Mouse (Mus musculus) MEL (cell line): ENCODE measurements around the gene Lima1. TPM values are rescaled to one million over a fixed set of nuclear protein-coding genes. Genes with fewer than 3 reads are reported as not detected.
A peak's percentile ranks its signal among the peaks of the same experiment; 100 is the strongest.

Experiments used
- DNase-seq: peaks from one replicate; pipeline ENCODE4 v3.0.0; 2011; ENCODE audit warnings: low read depth, low spot score
- H3K27ac ChIP-seq: 2 replicates; pipeline ENCODE4 v1.5.1; 2012; ENCODE audit warnings: low read depth, mild to moderate bottlenecking, control low read depth, low read length, moderate library complexity; ENCODE audit not compliant: control insufficient read depth
- H3K27me3 ChIP-seq, 2 experiments: fragments of 150-350 bp in 1 of 2; sonication (generic) in 1 of 2; 2 replicates each; pipeline ENCODE4 v1.6.1; 2012; ENCODE audit warnings: low read length in 2 of 2, mild to moderate bottlenecking in 2 of 2, improper control_type of control experiment in 1 of 2, moderate library complexity in 1 of 2; ENCODE audit not compliant: insufficient read depth in 2 of 2, control insufficient read depth in 1 of 2
- H3K36me3 ChIP-seq, 2 experiments: 2 replicates each; pipeline ENCODE4 v1.6.1; 2012 to 2014; ENCODE audit warnings: low read length in 2 of 2, improper control_type of control experiment in 1 of 2, inconsistent platforms in 1 of 2, mild to moderate bottlenecking in 1 of 2; ENCODE audit not compliant: insufficient read depth in 2 of 2, control insufficient read depth in 1 of 2
- H3K4me1 ChIP-seq, 2 experiments: fragments of 150-350 bp in 1 of 2; sonication (generic) in 1 of 2; 2 replicates each; pipeline ENCODE4 v1.6.1; 2012; ENCODE audit warnings: low read length in 2 of 2, improper control_type of control experiment in 1 of 2, mild to moderate bottlenecking in 1 of 2; ENCODE audit not compliant: insufficient read depth in 2 of 2, control insufficient read depth in 1 of 2
- H3K4me3 ChIP-seq, 2 experiments: fragments of 150-350 bp in 1 of 2; sonication (generic) in 1 of 2; 2 replicates each; pipeline ENCODE4 v1.5.1; 2012; ENCODE audit warnings: low read depth in 2 of 2, low read length in 2 of 2, mild to moderate bottlenecking in 2 of 2, moderate library complexity in 2 of 2, control low read depth in 1 of 2, improper control_type of control experiment in 1 of 2; ENCODE audit not compliant: control insufficient read depth in 1 of 2, insufficient read depth in 1 of 2
- H3K79me2 ChIP-seq: 2 replicates; pipeline ENCODE4 v1.6.1; 2012; ENCODE audit warnings: mild to moderate bottlenecking, low read length, moderate library complexity; ENCODE audit not compliant: control insufficient read depth, poor library complexity, insufficient read depth
- H3K9ac ChIP-seq: 2 replicates; pipeline ENCODE4 v1.6.1; 2012; ENCODE audit warnings: low read depth, mild to moderate bottlenecking, control low read depth, low read length, moderate library complexity; ENCODE audit not compliant: control insufficient read depth, poor library complexity, severe bottlenecking
- H3K9me3 ChIP-seq: fragments of 150-350 bp; sonication (generic); replicated peaks from 2 replicates; pipeline ENCODE4 v1.6.1; 2012; ENCODE audit warnings: mild to moderate bottlenecking, low read length, improper control_type of control experiment, moderate library complexity; ENCODE audit not compliant: insufficient read depth
- BHLHE40 ChIP-seq: IDR thresholded peaks from 2 replicates; pipeline ENCODE4 v1.6.1; 2012; ENCODE audit warnings: low read depth, mild to moderate bottlenecking, inconsistent platforms, low read length, improper control_type of control experiment, borderline replicate concordance
- CHD1 ChIP-seq: IDR thresholded peaks from 2 replicates; pipeline ENCODE4 v1.6.1; 2012; ENCODE audit warnings: low read depth, mild to moderate bottlenecking, inconsistent platforms, low read length, improper control_type of control experiment
- CTCF ChIP-seq, 3 experiments: IDR thresholded peaks in 2 of 3; conservative IDR thresholded peaks in 1 of 3; 2 replicates each; pipeline ENCODE4 v1.5.1; 2011 to 2012; ENCODE audit warnings: low read length in 3 of 3, low read depth in 2 of 3, mild to moderate bottlenecking in 2 of 3, improper control_type of control experiment in 1 of 3, inconsistent platforms in 1 of 3, mixed read lengths in 1 of 3, moderate library complexity in 1 of 3; ENCODE audit not compliant: control insufficient read depth in 1 of 3, insufficient read depth in 1 of 3, poor library complexity in 1 of 3, severe bottlenecking in 1 of 3
- E2F4 ChIP-seq: IDR thresholded peaks from 2 replicates; pipeline ENCODE4 v1.6.1; 2011; ENCODE audit warnings: low read depth, low read length, improper control_type of control experiment, borderline replicate concordance
- EP300 ChIP-seq, 2 experiments: IDR thresholded peaks; 2 replicates each; pipeline ENCODE4 v1.6.1; 2011; ENCODE audit warnings: improper control_type of control experiment in 2 of 2, low read length in 2 of 2, low read depth in 1 of 2, mild to moderate bottlenecking in 1 of 2
- ETS1 ChIP-seq: IDR thresholded peaks from 2 replicates; pipeline ENCODE4 v1.6.1; 2012; ENCODE audit warnings: low read depth, mild to moderate bottlenecking, inconsistent platforms, low read length, improper control_type of control experiment, moderate library complexity
- GABPA ChIP-seq: IDR thresholded peaks from 2 replicates; pipeline ENCODE4 v1.6.1; 2012; ENCODE audit warnings: low read depth, mild to moderate bottlenecking, inconsistent platforms, low read length, improper control_type of control experiment, moderate library complexity
- HCFC1 ChIP-seq: IDR thresholded peaks from 2 replicates; pipeline ENCODE4 v1.6.1; 2012; ENCODE audit warnings: low read depth, mild to moderate bottlenecking, inconsistent platforms, low read length, improper control_type of control experiment, moderate library complexity
- MAFK ChIP-seq: IDR thresholded peaks from 2 replicates; pipeline ENCODE4 v1.6.1; 2011; ENCODE audit warnings: low read depth, mild to moderate bottlenecking, low read length, improper control_type of control experiment, borderline replicate concordance
- MAX ChIP-seq: IDR thresholded peaks from 2 replicates; pipeline ENCODE4 v1.6.1; 2011; ENCODE audit warnings: low read length, improper control_type of control experiment
- MXI1 ChIP-seq: IDR thresholded peaks from 2 replicates; pipeline ENCODE4 v1.6.1; 2011; ENCODE audit warnings: mild to moderate bottlenecking, low read depth, low read length, improper control_type of control experiment
- NRF1 ChIP-seq: IDR thresholded peaks from 2 replicates; pipeline ENCODE4 v1.6.1; 2014; ENCODE audit warnings: low read depth, mild to moderate bottlenecking, inconsistent platforms, low read length, improper control_type of control experiment, moderate library complexity; ENCODE audit not compliant: poor library complexity, insufficient read depth, severe bottlenecking
- POLR2AphosphoS2 ChIP-seq: IDR thresholded peaks from 2 replicates; pipeline ENCODE4 v1.6.1; 2011; ENCODE audit warnings: low read length, improper control_type of control experiment
- RAD21 ChIP-seq: IDR thresholded peaks from 2 replicates; pipeline ENCODE4 v1.6.1; 2011; ENCODE audit warnings: mild to moderate bottlenecking, low read depth, low read length, improper control_type of control experiment
- SMC3 ChIP-seq: IDR thresholded peaks from 2 replicates; pipeline ENCODE4 v1.6.1; 2011; ENCODE audit warnings: low read depth, low read length, improper control_type of control experiment
- TAL1 ChIP-seq: IDR thresholded peaks from 2 replicates; pipeline ENCODE4 v1.6.1; 2012; ENCODE audit warnings: mild to moderate bottlenecking, inconsistent platforms, low read length, moderate library complexity, mixed read lengths
- TCF12 ChIP-seq: IDR thresholded peaks from 2 replicates; pipeline ENCODE4 v1.6.1; 2014; ENCODE audit warnings: low read depth, mild to moderate bottlenecking, inconsistent platforms, low read length, improper control_type of control experiment, moderate library complexity
- UBTF ChIP-seq: IDR thresholded peaks from 2 replicates; pipeline ENCODE4 v1.6.1; 2012; ENCODE audit warnings: low read depth, mild to moderate bottlenecking, inconsistent platforms, low read length, improper control_type of control experiment, moderate library complexity, borderline replicate concordance; ENCODE audit not compliant: insufficient read depth
- USF2 ChIP-seq, 2 experiments: IDR thresholded peaks; 2 replicates each; pipeline ENCODE4 v1.6.1; 2011 to 2012; ENCODE audit warnings: improper control_type of control experiment in 2 of 2, low read length in 2 of 2, borderline replicate concordance in 1 of 2, inconsistent platforms in 1 of 2, low read depth in 1 of 2, mild to moderate bottlenecking in 1 of 2; ENCODE audit not compliant: insufficient read depth in 1 of 2
- ZC3H11A ChIP-seq: IDR thresholded peaks from 2 replicates; pipeline ENCODE4 v1.6.1; 2012; ENCODE audit warnings: low read depth, mild to moderate bottlenecking, inconsistent platforms, low read length, improper control_type of control experiment
- ZKSCAN1 ChIP-seq: IDR thresholded peaks from 2 replicates; pipeline ENCODE4 v1.6.1; 2012; ENCODE audit warnings: low read depth, mild to moderate bottlenecking, inconsistent platforms, low read length, improper control_type of control experiment, moderate library complexity
- ZNF384 ChIP-seq: IDR thresholded peaks from 2 replicates; pipeline ENCODE4 v1.6.1; 2012; ENCODE audit warnings: low read depth, mild to moderate bottlenecking, inconsistent platforms, low read length, improper control_type of control experiment
- polyA plus RNA-seq, 2 experiments: library from polyadenylated mRNA; stranded (reverse) in 1 of 2; unstranded in 1 of 2; fragments of >175 nt in 1 of 2; fragments of >200 nt in 1 of 2; gene quantifications; 2 replicates each; pipeline versions ENCODE4 v1.2.1 to v1.2.4; 2012; ENCODE audit warnings: low replicate concordance in 2 of 2, low read depth in 1 of 2; ENCODE audit not compliant: insufficient read length in 2 of 2, insufficient read depth in 1 of 2, missing spikeins in 1 of 2
- total RNA-seq: library from RNA; depleted of rRNA; stranded (reverse); fragments of 300-350 nt; gene quantifications from 2 replicates; pipeline ENCODE4 v1.2.3, GENCODE M21; 2012

Lima1 gene
- total and polyA plus RNA-seq, 3 experiments, result 1.1 to 7.9 TPM; not detected in 1

GRCm38 (mm10) chr15:99731167-99731566 is 144.1 kb downstream of the Lima1 start:
- DNase-seq, result no peak
- Histone ChIP-seq H3K4me3 (no peak overlapping the region), H3K9me3 (no peaks in the 10 kb centered on the region), H3K36me3 (peaks cover 6 to 10% of the 10 kb centered on the region in 2 experiments), H3K4me1 (0 out of 4 replicates have a peak, but pooled peaks cover 0 to 6% of the 10 kb centered on the region in 2 experiments), H3K9ac (no peak overlapping the region), H3K27me3 (no peaks in the 10 kb centered on the region), H3K27ac (no peak overlapping the region), H3K79me2 (peaks cover 7% of the 10 kb centered on the region)
- TF ChIP-seq TAL1, result no peak
- peak; percentile 83 for TF ChIP-seq MAFK
- no peak for TF ChIP-seq CHD1
- no peak for TF ChIP-seq EP300 (IDR thresholded peaks at IDR 0.05; ENCODE audit: low read depth in 1 of 2, low read length in 2 of 2)
- peak; percentile 67; the same call in 1 of the 2 replicates for TF ChIP-seq GABPA
- no peak for TF ChIP-seq UBTF
- no peak for TF ChIP-seq HCFC1
- TF ChIP-seq ZKSCAN1, result no peak
- no peak for TF ChIP-seq USF2 (IDR thresholded peaks at IDR 0.05; ENCODE audit: borderline replicate concordance in 1 of 2, insufficient read depth in 1 of 2, low read depth in 1 of 2, low read length in 2 of 2)

GRCm38 (mm10) chr15:99729056-99729783 is 146.0 kb downstream of the Lima1 start:
- peaks cover 6 to 10% of the 10 kb centered on the region in 2 experiments for H3K36me3 ChIP-seq
- no peak overlapping the region for H3K9ac ChIP-seq
- no peak overlapping the region for H3K4me3 ChIP-seq
- H3K4me1 ChIP-seq, result 0 out of 4 replicates have a peak, but pooled peaks cover 0 to 7% of the 10 kb centered on the region in 2 experiments
- H3K9me3 ChIP-seq, result no peaks in the 10 kb centered on the region
- peak; percentile 45 for DNase-seq
- H3K27ac ChIP-seq, result no peak overlapping the region
- no peaks in the 10 kb centered on the region for H3K27me3 ChIP-seq
- peaks cover 13% of the 10 kb centered on the region for H3K79me2 ChIP-seq
- no peak for TF ChIP-seq BHLHE40
- TF ChIP-seq POLR2AphosphoS2, result no peak
- no peak for TF ChIP-seq MXI1
- TF ChIP-seq ZNF384, result 0 out of 2 replicates have a peak, but pooled peaks have one; percentile 17
- no peak for TF ChIP-seq UBTF
- no peak for TF ChIP-seq TCF12
- peak; percentile 14 to 40 (median 37); a peak in 3 of 6 replicates for TF ChIP-seq CTCF (IDR thresholded peaks at IDR 0.05 in 2 of 3, conservative IDR thresholded peaks at IDR 0.05 in 1 of 3; ENCODE audit: control insufficient read depth in 1 of 3, insufficient read depth in 1 of 3, low read depth in 2 of 3, low read length in 3 of 3, poor library complexity in 1 of 3, severe bottlenecking in 1 of 3)
- no peak for TF ChIP-seq NRF1
- TF ChIP-seq ZC3H11A, result peak; percentile 19; the same call in 1 of the 2 replicates
- no peak for TF ChIP-seq TAL1
- peak; percentile 13; the same call in 1 of the 2 replicates for TF ChIP-seq RAD21
- TF ChIP-seq SMC3, result peak; percentile 45
- no peak for TF ChIP-seq USF2 (IDR thresholded peaks at IDR 0.05; ENCODE audit: borderline replicate concordance in 1 of 2, insufficient read depth in 1 of 2, low read depth in 1 of 2, low read length in 2 of 2)
- no peak for TF ChIP-seq ETS1
- no peak for TF ChIP-seq ZKSCAN1
- no peak for TF ChIP-seq MAX
- no peak for TF ChIP-seq E2F4
